Mouse (Mus musculus) G1E (cell line): Measurements from ENCODE around the gene Srr.

ENCODE experiments used
- CTCF ChIP-seq: IDR thresholded peaks from 2 replicates; pipeline ENCODE4 v1.5.1; 2012; ENCODE audit warnings: low read depth, low read length, inconsistent platforms, mixed read lengths
- GATA1 ChIP-seq: IDR thresholded peaks from 2 replicates; pipeline ENCODE4 v1.6.1; 2012; ENCODE audit warnings: borderline replicate concordance, low read length, inconsistent platforms, mixed read lengths
- GATA2 ChIP-seq: IDR thresholded peaks from 2 replicates; pipeline ENCODE4 v1.6.1; 2012; ENCODE audit warnings: low read depth, low read length, inconsistent platforms, borderline replicate concordance
- POLR2AphosphoS5 ChIP-seq: IDR thresholded peaks from 2 replicates; pipeline ENCODE4 v1.6.1; 2012; ENCODE audit warnings: low read depth, low read length, inconsistent platforms; ENCODE audit not compliant: insufficient replicate concordance
- TAL1 ChIP-seq: conservative IDR thresholded peaks from 2 replicates; pipeline ENCODE4 v1.6.1; 2012; ENCODE audit warnings: low read depth, low read length, inconsistent platforms, mixed read lengths

- TF ChIP-seq GATA1 (no peak), CTCF (no peak), GATA2 (no peak), POLR2AphosphoS5 (no peak), TAL1 (no peak)
Measured at GRCm38 (mm10) chr11:74867181-74867580, 58.6 kb downstream of the Srr start.
